Mouse (Mus musculus): ENCODE data around the gene Ttyh2. TPM values are rescaled to one million over a fixed set of nuclear protein-coding genes. Genes with fewer than 3 reads are reported as not detected.
A peak's percentile ranks its signal among the peaks of the same experiment; 100 is the strongest.

The Ttyh2 gene
- polyA plus RNA-seq, 1 experiment from 2014 or later: 11.7 TPM

DNA sequence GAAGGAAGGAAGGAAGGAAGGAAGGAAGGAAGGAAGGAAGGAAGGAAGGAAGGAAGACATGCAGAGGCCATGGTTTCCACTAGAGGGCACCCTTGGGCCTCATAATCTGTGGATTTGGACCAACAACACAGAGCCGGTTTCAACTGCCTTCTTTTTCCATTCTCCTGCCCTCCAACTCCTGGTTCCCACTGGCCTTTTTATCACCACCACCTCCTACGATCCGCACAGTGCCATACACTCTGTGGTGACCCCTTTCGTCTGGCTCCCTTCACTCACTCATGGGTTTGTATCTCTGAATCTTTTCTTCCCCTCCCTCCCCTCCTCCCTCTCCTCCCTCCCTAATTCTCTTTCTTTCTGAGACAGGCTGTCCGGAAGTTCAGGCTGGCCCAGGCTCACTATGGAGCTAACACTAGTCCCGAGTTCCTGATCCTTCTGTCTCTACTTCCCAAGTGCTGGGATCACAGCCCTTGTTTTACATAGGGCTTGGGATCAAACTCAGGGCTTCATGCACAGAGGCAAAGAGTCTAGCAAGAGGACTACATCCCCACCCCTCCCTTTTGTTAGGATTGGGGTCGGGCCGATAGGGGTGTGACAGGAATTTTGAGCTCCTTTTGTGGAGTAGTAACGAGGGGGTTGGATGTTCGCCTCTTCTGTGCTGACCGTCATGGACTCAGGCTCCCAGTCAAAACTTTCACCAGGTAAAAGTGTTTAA is 61.8 kb downstream of the Ttyh2 start:
- no peak overlapping the region for H3K9ac ChIP-seq
- WGBS: 31% methylated on average over 11 of the region's 11 CpGs

DNA sequence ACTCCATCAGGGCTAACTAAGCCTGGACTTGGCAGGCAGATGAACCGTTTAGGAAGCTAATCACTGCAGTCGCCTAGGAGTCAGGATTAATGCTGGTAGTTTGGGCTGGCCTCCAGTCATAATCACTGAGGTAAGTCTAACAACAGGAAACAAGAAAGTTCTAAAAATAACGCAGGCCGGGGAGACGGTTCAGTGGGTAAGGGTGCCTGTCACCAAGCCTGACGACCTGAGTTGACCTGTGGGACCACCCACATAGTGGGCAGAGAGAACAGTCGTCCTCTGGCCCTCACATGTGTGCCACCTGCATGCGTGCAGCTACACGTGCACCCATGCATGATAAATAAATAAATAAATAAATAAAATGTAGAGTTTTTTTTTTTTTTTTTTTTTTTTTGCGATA is 65.4 kb downstream of the Ttyh2 start:
- no peak overlapping the region for H3K4me3 ChIP-seq
- no peak overlapping the region for H3K27ac ChIP-seq
- H3K27me3 ChIP-seq: no peaks in the 10 kb centered on the region
- H3K9me3 ChIP-seq: no peaks in the 10 kb centered on the region
- no peaks in the 10 kb centered on the region; the same call in 1 of the 2 replicates for H3K4me1 ChIP-seq
- no peak overlapping the region for H3K4me2 ChIP-seq
- 39% methylated on average over 10 of the region's 10 CpGs for WGBS
- no peak overlapping the region for H3K9ac ChIP-seq
- H3K36me3 ChIP-seq: no peaks in the 10 kb centered on the region
- ATAC-seq (ENCODE audit: borderline replicate concordance, extremely low read depth, low FRiP score, low TSS enrichment): no peak

More for the DNA sequence above, 61.8 kb downstream of the Ttyh2 start:
- no peaks in the 10 kb centered on the region for H3K36me3 ChIP-seq
- no peaks in the 10 kb centered on the region for H3K9me3 ChIP-seq
- H3K27ac ChIP-seq: no peak overlapping the region
- no peak for ATAC-seq (ENCODE audit: borderline replicate concordance, extremely low read depth, low FRiP score, low TSS enrichment)
- H3K4me2 ChIP-seq: peak overlapping the region; percentile 18; the same call in 1 of the 2 replicates
- no peaks in the 10 kb centered on the region for H3K27me3 ChIP-seq
- no peaks in the 10 kb centered on the region for H3K4me1 ChIP-seq
- no peak overlapping the region for H3K4me3 ChIP-seq

DNA sequence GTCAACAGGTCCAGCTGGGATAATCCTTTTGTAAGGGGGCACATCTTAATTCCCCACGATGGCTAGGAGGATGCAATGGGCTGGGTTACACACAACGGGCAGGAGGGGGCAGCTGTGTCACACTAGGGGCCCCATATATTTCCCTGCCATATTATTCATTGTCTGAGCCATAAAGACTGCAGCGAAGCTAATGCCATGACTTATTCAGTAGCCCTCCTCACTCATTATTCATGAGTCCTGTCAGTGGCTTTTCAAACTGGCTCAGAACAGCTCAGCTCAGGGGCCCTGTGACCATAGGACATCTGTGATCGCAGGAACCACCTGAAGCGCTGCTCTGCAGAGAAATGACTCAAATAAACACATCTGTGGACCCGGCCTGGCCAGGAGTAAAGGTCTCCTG is 66.2 kb downstream of the Ttyh2 start:
- no peak for ATAC-seq (ENCODE audit: borderline replicate concordance, extremely low read depth, low FRiP score, low TSS enrichment)

DNA sequence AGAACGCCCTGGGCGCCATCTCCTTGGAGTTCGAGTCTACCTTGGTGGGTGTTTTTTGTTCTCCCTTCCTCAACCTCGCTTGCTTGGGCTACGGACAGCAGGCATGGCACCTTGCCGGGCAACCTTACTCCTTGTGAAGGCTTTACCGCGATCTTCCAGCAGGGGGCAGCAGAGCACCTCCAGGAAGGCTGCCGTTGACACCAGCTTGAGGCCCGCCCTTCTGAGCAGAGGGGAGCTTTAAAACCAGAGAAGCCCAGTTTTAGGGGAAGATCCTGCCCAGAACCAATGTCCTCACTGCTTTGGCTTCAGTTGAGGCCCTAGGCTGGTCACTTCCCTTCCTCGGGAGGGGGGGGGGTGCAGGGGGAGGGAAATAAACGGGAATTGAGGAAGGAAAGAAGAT is 69.9 kb downstream of the Ttyh2 start:
- H3K4me3 ChIP-seq: no peak overlapping the region
- H3K27ac ChIP-seq: no peak overlapping the region
- no peaks in the 10 kb centered on the region for H3K36me3 ChIP-seq
- no peaks in the 10 kb centered on the region for H3K9me3 ChIP-seq
- no peaks in the 10 kb centered on the region; the same call in 1 of the 2 replicates for H3K4me1 ChIP-seq
- under 1% methylated on average over 12 of the region's 12 CpGs for WGBS
- H3K27me3 ChIP-seq: no peaks in the 10 kb centered on the region
- ATAC-seq (ENCODE audit: borderline replicate concordance, extremely low read depth, low FRiP score, low TSS enrichment): peak; percentile 37; the same call in 1 of the 2 replicates
- peak overlapping the region; percentile 44 for H3K4me2 ChIP-seq
- no peak overlapping the region for H3K9ac ChIP-seq

More for the DNA sequence above, 66.2 kb downstream of the Ttyh2 start:
- no peak overlapping the region for H3K4me2 ChIP-seq
- 35% methylated on average over 6 of the region's 6 CpGs for WGBS
- no peaks in the 10 kb centered on the region for H3K27me3 ChIP-seq
- no peak overlapping the region for H3K4me3 ChIP-seq
- no peaks in the 10 kb centered on the region for H3K36me3 ChIP-seq
- no peak overlapping the region for H3K9ac ChIP-seq
- no peaks in the 10 kb centered on the region; the same call in 1 of the 2 replicates for H3K4me1 ChIP-seq
- H3K27ac ChIP-seq: no peak overlapping the region
- no peaks in the 10 kb centered on the region for H3K9me3 ChIP-seq

DNA sequence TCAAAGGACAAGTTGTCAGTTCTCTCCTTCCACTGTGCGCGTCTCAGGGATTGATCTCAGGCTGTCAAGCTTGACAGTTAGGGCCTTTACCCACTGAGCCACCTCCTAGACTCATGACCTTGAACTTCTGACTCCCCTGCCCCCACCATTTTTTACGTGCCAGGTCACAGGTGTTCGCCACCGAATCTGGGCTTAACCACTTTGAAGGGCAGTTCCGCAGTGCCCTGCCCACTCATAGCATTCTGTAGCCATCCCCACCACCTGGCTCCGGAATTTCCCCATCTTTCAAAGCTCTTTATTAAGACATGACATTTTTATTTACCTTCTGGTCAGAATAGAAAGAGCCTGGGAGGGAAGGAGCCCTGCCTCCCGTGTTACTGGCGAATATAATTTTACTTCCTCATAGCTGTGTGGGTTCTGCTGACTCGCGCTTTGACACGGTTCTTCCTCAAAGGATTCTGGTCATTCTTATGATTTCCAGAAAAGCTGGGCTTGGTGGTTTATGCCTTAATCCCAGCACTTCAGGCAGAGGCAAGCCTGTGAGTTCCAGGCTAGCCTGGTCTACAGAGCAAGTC is 72.4 kb downstream of the Ttyh2 start:
- no peak for ATAC-seq (ENCODE audit: borderline replicate concordance, extremely low read depth, low FRiP score, low TSS enrichment)
- Histone ChIP-seq H3K27me3 (no peaks in the 10 kb centered on the region), H3K9me3 (no peaks in the 10 kb centered on the region), H3K4me1 (no peaks in the 10 kb centered on the region; the same call in 1 of the 2 replicates), H3K36me3 (no peaks in the 10 kb centered on the region), H3K4me3 (no peak overlapping the region), H3K9ac (no peak overlapping the region), H3K27ac (no peak overlapping the region), H3K4me2 (no peak overlapping the region)
- 55% methylated on average over 12 of the region's 12 CpGs for WGBS

DNA sequence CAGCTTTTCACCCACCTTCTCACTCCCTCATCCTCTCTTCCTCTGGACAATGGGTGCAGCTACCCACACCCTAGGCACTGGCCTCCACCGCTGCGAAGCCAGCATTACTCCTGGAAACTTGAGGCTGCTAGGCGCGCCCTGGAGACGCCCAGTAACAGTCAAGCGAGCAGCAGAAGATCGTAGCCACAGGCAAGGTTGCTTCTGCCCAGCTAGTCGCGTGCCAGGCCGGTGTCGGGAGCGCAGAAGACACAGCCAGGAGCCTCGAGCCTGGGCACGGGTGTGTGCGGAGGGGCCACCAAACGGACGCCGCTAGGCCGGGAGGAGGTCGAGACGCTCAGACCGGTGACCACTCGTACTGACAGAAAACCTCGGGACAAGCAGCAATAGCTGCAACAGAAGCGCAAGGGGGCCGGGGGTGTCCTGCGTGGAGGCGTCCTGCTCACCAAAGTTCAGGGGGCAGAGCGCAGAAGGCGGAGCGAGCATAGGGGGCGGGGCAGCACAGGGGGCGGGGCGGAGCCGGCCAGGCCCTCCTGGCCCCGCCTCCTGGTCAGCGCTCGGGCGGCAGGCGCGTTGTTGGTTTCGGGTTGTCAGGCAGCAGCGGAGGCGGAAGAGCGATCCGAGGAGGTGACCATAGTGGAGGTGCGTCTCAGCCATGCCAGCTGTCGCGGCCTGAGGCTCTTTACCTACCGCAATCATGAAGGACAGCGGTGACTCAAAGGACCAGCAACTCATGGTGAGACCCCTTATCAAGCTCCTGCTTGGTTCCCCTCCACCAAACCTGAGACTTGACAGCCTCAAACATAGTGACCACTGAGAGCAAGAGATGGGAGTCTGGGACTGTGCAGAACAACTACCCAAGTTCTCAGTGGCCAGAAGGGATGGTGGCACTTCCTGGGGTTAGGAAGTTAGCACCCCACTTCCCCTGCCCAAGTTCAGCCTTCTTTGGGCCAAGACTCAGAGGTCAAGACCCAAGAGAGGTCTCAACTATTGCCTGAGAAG is 89.9 kb downstream of the Ttyh2 start, which contains the start of gene Kif19a:
TSS of gene Kif19a (plus strand) at position 569 of the 999 bp plus-strand sequence.
- Histone ChIP-seq H3K27ac (no peak within 1 kb of the TSS), H3K4me1 (peaks cover 9% of the 10 kb centered on the region), H3K4me3 (peak within 1 kb of the TSS; percentile 52), H3K9ac (peak within 1 kb of the TSS; percentile 31; the same call in 1 of the 2 replicates), H3K36me3 (no peaks in the 10 kb centered on the region), H3K9me3 (no peaks in the 10 kb centered on the region), H3K27me3 (peaks cover 27% of the 10 kb centered on the region), H3K4me2 (peak within 1 kb of the TSS; percentile 91)
- WGBS: 3% methylated on average over 51 of the region's 51 CpGs
- ATAC-seq (ENCODE audit: borderline replicate concordance, extremely low read depth, low FRiP score, low TSS enrichment): peak; percentile 76

DNA sequence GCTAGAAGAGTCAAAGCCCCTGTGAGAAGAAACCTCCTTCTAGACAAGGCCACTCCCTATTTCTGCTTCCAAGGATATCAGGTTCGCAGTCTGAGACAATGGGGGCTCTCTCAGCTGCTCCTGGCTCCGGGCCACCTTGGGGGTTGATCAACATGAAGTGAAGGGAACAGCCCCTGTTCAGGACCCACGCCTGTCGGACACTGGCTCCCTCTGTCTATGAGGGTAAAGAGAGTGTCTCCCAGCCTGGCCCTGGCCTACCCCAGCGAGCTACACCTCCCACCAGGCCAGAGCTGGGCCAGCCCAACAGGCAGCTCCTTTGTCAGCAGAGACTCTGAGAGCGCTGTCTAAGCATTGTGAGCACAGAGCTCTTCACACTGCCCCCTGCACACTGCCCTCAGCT is 94.7 kb downstream of the Ttyh2 start:
- H3K4me3 ChIP-seq: no peak overlapping the region
- WGBS: 25% methylated on average over 6 of the region's 6 CpGs
- H3K27me3 ChIP-seq: peaks cover 17% of the 10 kb centered on the region
- H3K4me1 ChIP-seq: peaks cover 6% of the 10 kb centered on the region
- H3K4me2 ChIP-seq: no peak overlapping the region
- no peak overlapping the region for H3K9ac ChIP-seq
- H3K27ac ChIP-seq: no peak overlapping the region
- H3K9me3 ChIP-seq: no peaks in the 10 kb centered on the region
- no peaks in the 10 kb centered on the region for H3K36me3 ChIP-seq
- ATAC-seq (ENCODE audit: borderline replicate concordance, extremely low read depth, low FRiP score, low TSS enrichment): no peak

Other genes with a start within 250 kb of the Ttyh2 start
- 816 and 841 TPM in 2 replicates for gene Rpl38, start 6.9 kb upstream of the Ttyh2 start, polyA plus RNA-seq (2015; fragmentation: Nextera tagmentation; extraction: Ambion mirVana)
- 3.4 and 3.9 TPM in 2 replicates for gene Dnaic2, start 52.0 kb downstream of the Ttyh2 start, polyA plus RNA-seq (2015; fragmentation: Nextera tagmentation; extraction: Ambion mirVana)
- 0.29 and 0.40 TPM in 2 replicates for gene Kif19a, start 90.0 kb downstream of the Ttyh2 start, polyA plus RNA-seq (2015; fragmentation: Nextera tagmentation; extraction: Ambion mirVana)
- 0.71 and 1.1 TPM in 2 replicates for gene Btbd17, start 120.5 kb downstream of the Ttyh2 start, polyA plus RNA-seq (2015; fragmentation: Nextera tagmentation; extraction: Ambion mirVana)
- gene Gpr142, start 123.5 kb downstream of the Ttyh2 start, polyA plus RNA-seq (2015; fragmentation: Nextera tagmentation; extraction: Ambion mirVana): not detected in 2 replicates
- 35.4 and 36.1 TPM in 2 replicates for gene Gprc5c, start 175.7 kb downstream of the Ttyh2 start, polyA plus RNA-seq (2015; fragmentation: Nextera tagmentation; extraction: Ambion mirVana)
- 1.2 and 1.4 TPM in 2 replicates for gene Cd300a, start 214.6 kb downstream of the Ttyh2 start, polyA plus RNA-seq (2015; fragmentation: Nextera tagmentation; extraction: Ambion mirVana)